Mouse (Mus musculus) hindlimb bud, embryonic 11.5 days (tissue): Measurements from ENCODE around the gene Mrgprb1.
"Not testable (repeated sequence)": the region's sequence is repeated elsewhere in the genome, so short reads cannot be mapped to it uniquely, and the experiment has no call there.

Experiments used
- DNase-seq: peaks from one replicate; pipeline ENCODE4 v3.0.0-alpha.2; 2012; ENCODE audit warnings: low read depth, low spot score; ENCODE audit errors: extremely low spot score

Mrgprb1 gene

DNA sequence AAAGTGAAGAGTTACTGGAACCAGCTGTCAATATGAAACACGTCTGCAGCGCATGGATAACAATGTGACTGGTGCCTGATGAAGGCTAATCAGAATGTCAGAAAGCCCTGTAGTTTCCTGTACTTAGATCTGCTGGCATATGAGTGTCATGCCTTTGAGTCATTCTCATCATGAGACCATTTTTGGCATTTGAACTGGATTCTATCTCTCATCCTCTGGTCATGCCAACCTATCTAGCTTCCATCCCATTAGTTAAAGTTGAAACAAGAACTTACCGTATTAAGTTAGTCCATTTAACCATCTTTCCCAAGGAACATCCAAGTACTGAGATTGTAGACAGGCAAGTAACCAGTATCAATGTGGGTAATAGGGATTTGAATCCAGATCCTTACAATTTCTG is at the start of gene Mrgprb1:
TSS of gene Mrgprb1 (minus strand) at position 101 of the 400 bp plus-strand sequence.
- DNase-seq, result no peak

DNA sequence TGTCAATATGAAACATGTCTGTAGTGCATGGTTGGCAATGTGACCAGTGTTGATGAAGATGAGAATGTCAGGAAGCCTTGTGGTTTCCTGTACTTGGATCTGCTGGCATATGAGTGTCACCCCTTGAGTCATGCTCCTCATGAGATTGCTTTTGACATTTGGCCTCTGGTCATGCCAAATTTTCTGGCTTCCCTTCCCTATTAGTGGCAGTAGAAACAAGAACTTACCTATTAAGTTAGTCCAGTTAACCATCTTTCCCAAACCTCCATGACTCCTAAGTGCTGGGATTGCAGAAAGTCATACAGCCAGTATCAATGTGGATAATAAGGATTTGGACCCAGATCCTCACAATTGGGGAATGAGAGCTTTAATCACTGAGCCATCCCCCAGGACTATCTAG is 43.1 kb upstream of the Mrgprb1 start, which contains the start of gene Mrgprx2:
TSS of gene Mrgprx2 (minus strand) at position 101 of the 400 bp plus-strand sequence.
- DNase-seq, result no peak

- DNase-seq, result no peak
Observed at GRCm38 (mm10) chr7:48436581-48436980, 19.6 kb downstream of the Mrgprb1 start.

DNA sequence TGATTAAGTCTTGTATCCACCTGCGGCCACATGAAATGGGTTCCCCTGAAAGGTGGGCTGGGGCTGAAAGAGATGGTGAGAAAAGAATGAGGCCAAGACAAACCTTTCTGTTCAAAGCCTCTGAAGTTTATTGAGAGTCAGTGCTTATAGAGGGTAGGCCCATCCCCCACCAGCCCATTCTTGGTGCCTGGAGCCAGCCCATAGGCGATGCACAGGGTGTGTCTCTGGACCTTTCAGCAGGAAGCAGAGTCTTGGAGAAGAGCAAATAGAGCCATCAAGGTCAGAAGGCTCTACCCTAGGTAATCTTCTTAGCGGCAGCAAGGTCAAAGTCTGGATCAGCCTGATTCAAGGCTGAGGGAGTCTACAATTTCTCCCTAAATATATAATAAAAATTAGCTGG is 20.2 kb downstream of the Mrgprb1 start:
- DNase-seq, result not testable (repeated sequence)
